Mouse (Mus musculus) gastrocnemius, adult 2 months (tissue): ENCODE results near the gene Fgb. TPM values are rescaled to one million over a fixed set of nuclear protein-coding genes. Genes with fewer than 3 reads are reported as not detected.

ENCODE experiments used
- DNase-seq: peaks from one replicate; pipeline ENCODE4 v3.0.0; 2022
- H3K27ac ChIP-seq: fragments of 200-600 bp; 2 replicates; pipeline ENCODE4 v1.8.1; 2022; ENCODE audit warnings: mild to moderate bottlenecking
- H3K4me3 ChIP-seq: fragments of 200-600 bp; 2 replicates; pipeline ENCODE4 v1.8.1; 2022; ENCODE audit warnings: mild to moderate bottlenecking, moderate library complexity
- CTCF ChIP-seq: fragments of 200-600 bp; IDR thresholded peaks from 2 replicates; pipeline ENCODE4 v1.8.1; 2022; ENCODE audit warnings: antibody characterized with exemption, mild to moderate bottlenecking, moderate library complexity
- intact Hi-C: fragments of 180-260 bp; cut with DNase I; formaldehyde crosslinking; loops from one replicate; pipeline ENCODE4 v1.15.1; 2025
- long read RNA-seq, 2 experiments: library from polyadenylated mRNA; stranded (forward); transcript quantifications; one replicate each; pipeline ENCODE4 v2.0.0; 2021
- total RNA-seq, 2 experiments: library from RNA; stranded (reverse); gene quantifications; 2 replicates each; pipeline ENCODE4 v1.2.3; 2021

Fgb gene
- not detected for total RNA-seq
- long read RNA-seq, experiment 1 = 0 reads
- long read RNA-seq, experiment 2 = 0 reads

- no peak for DNase-seq
- Histone ChIP-seq H3K27ac (no peak within 1 kb of the TSS), H3K4me3 (no peak within 1 kb of the TSS)
- TF ChIP-seq CTCF = no peak
- intact Hi-C loops = no loop called here
These were observed at the start of gene Fgb for GRCm38 (mm10) chr3:83049680-83050079. Gene Fgb (minus strand): TSS chr3:83049863.

GRCm38 (mm10) chr3:83099139-83099538 is 49.5 kb upstream of the Fgb start:
- TF ChIP-seq CTCF = no peak
- peak overlapping the region; percentile 62 for H3K4me3 ChIP-seq
- no peak overlapping the region; the same call in 1 of the 2 replicates for H3K27ac ChIP-seq
- intact Hi-C loops = no loop called here
- no peak for DNase-seq

- TF ChIP-seq CTCF = no peak
- DNase-seq = peak; percentile 24
- intact Hi-C loops = no loop called here
- Histone ChIP-seq H3K27ac (peak overlapping the region; percentile 38; the same call in 1 of the 2 replicates), H3K4me3 (peak overlapping the region; percentile 62)
These were observed 48.9 kb upstream of the Fgb start for GRCm38 (mm10) chr3:83098546-83099034.

- intact Hi-C loops = no loop called here
- no peak overlapping the region for H3K4me3 ChIP-seq
- no peak for DNase-seq
- TF ChIP-seq CTCF = no peak
- H3K27ac ChIP-seq = no peak overlapping the region
These were observed 47.9 kb upstream of the Fgb start for GRCm38 (mm10) chr3:83097586-83097985.

DNA sequence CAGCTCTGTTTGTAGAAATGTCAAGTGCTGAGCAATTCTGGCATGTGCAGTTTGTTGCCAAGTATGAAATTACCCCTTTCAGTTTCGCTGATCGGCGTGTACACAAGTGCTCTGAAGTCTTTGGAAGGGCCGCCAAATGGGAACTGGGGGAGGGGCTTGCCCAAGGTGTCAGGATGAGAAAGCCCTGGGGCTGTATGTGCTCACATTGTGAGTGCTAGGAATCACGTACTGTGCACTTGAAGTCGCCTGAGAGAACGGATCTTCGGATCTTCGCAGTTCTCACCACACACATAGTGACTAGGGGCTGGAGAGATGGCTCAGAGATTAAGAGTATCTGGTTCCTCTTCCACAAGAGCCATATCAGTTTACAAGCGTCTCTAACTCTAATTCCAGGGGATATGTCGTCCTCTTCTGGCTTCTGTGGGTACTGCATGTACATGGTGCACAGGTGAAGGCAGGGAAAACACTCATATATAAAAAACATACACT is 30.9 kb upstream of the Fgb start:
- intact Hi-C loops = loop anchor here (1.0 kb wide), 1 partner anchor 81 kb away; no protein-coding TSS in a partner anchor
- H3K27ac ChIP-seq = no peak overlapping the region
- TF ChIP-seq CTCF = no peak; the same call in 1 of the 2 replicates
- DNase-seq = peak; percentile 52
- peak overlapping the region; percentile 61 for H3K4me3 ChIP-seq

DNA sequence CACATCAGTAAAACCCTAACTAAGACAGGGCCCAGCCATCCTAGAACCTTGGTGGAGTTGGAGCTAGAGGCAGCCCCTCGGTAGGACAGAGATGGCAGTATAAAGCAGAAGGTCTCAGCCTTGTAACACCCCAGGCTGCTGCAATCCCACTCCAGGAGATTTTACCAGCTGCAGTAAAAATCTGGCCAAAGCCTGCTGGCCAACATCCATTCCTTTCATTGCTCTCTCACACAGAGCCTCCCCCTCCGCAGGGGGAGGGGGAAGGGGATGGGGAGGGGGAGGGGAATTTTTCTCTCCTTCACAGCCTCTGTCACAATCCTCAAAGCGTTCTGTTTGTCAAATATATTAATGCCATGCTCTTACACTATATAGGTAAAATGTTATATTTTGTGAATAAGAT is 26.9 kb upstream of the Fgb start:
- intact Hi-C loops = no loop called here
- no peak overlapping the region for H3K4me3 ChIP-seq
- no peak for TF ChIP-seq CTCF
- peak; percentile 48 for DNase-seq
- no peak overlapping the region for H3K27ac ChIP-seq

DNA sequence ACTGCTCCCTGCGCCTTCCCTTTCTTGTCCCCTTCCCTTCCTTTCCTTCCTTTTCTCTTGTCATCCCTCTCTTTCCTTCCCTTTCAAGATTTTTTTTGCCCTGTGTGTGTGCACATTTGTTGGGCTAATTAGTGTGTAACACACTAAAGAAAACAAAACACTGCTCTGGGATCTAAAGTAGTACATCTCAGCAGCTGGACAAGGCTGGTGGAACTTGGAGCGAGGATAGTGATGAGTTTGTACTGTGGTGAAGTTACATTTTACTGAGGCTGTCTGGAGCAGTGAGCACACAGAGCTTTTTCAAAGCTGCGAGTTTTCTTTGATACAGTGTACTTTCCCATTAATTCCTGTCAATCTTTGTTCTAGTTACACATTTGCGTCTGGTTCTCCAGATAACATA is 20.6 kb upstream of the Fgb start:
- intact Hi-C loops = no loop called here
- TF ChIP-seq CTCF = no peak
- no peak for DNase-seq
- H3K4me3 ChIP-seq = no peak overlapping the region
- H3K27ac ChIP-seq = no peak overlapping the region

GRCm38 (mm10) chr3:83068869-83069268 is 19.2 kb upstream of the Fgb start:
- intact Hi-C loops = no loop called here
- Histone ChIP-seq H3K27ac (no peak overlapping the region), H3K4me3 (no peak overlapping the region)
- no peak for TF ChIP-seq CTCF
- no peak for DNase-seq

- intact Hi-C loops = no loop called here
- DNase-seq = no peak
- no peak overlapping the region for H3K27ac ChIP-seq
- H3K4me3 ChIP-seq = no peak overlapping the region
- no peak for TF ChIP-seq CTCF
These were observed 18.3 kb upstream of the Fgb start for GRCm38 (mm10) chr3:83067920-83068319.

- TF ChIP-seq CTCF = no peak
- Histone ChIP-seq H3K27ac (no peak overlapping the region), H3K4me3 (no peak overlapping the region)
- intact Hi-C loops = no loop called here
- DNase-seq = no peak
These were observed 7.4 kb upstream of the Fgb start for GRCm38 (mm10) chr3:83057046-83057445.

DNA sequence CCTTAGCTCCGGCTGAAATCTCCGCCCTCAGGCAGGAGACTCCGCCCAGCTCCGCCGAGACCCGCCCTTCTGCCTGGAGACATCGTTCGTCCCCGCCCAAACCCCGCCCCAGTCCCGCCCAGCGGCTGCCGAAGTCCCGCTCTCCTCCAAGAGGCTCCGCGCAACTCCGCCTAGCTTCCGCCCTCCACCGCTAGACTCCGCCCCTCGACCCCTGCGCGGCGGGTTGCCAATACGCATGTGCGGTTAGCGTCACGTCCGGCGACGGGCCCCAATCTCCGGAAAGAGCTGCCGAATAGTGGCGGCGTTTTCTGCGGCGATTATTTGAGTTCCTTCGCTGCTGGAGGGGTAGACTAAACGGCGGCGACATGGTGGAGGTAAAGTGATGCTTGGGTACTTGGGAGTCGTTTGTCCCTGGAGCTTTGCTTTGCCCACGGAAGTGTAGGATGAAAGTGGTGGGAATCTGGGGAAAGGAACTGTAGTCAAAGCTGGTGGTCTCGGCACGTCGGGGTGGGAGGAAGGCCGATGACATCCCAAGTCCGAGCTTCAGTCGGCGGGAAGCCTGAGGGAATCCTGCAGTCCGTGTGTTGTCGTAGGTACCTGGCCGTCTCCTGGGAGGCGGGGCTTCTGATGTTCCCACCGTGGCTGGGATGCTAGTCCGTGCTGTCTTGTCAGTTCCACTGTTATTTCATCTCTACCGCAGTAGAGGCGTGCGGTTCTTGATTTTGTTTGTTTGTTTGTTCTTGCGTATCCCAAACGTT is 5.8 kb upstream of the Fgb start, which contains the start of gene Plrg1:
Plrg1 (plus strand) TSS at position 242 of the 758 bp plus-strand sequence.
- H3K4me3 ChIP-seq = peak within 1 kb of the TSS; percentile 98
- no peak for TF ChIP-seq CTCF
- peak within 1 kb of the TSS; percentile 92 for H3K27ac ChIP-seq
- intact Hi-C loops = no loop called here
- peak; percentile 99 for DNase-seq

DNA sequence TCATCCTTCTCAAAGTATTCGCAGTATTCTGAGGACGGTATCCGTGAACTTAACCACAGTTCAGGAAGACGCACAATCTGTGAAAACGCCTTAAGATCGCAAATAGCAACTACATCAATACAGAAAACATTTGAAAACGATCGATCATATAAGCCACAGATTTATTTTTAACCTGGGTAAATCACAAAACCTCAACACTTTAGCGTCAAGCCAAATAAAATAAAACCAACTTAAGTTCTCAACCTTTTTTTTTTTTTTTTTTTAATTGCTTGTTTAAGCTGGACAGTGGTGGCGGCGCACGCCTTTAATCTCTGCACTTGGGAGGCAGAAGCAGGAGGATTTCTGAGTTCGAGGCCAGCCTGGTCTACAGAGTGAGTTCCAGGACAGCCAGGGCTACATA is 5.1 kb upstream of the Fgb start:
- DNase-seq = no peak
- peak overlapping the region; percentile 98 for H3K4me3 ChIP-seq
- TF ChIP-seq CTCF = no peak
- peak overlapping the region; percentile 76 for H3K27ac ChIP-seq
- intact Hi-C loops = no loop called here

- peak; percentile 27 for DNase-seq
- Histone ChIP-seq H3K4me3 (no peak overlapping the region), H3K27ac (no peak overlapping the region)
- TF ChIP-seq CTCF = peak; percentile 74
- intact Hi-C loops = loop anchor here (1.0 kb wide), 1 partner anchor 54 kb away; no protein-coding TSS in a partner anchor
These were observed 4.1 kb upstream of the Fgb start for GRCm38 (mm10) chr3:83053758-83054157.
